Mouse (Mus musculus) adrenal gland, adult (tissue): Measurements from ENCODE around the gene Morc2a.

Source experiments
- DNase-seq, 2 experiments: peaks; one replicate each; pipeline ENCODE4 v3.0.0; 2022 to 2023; ENCODE audit warnings: low spot score in 1 of 2; ENCODE audit not compliant: inconsistent age in 2 of 2

Gene Morc2a

GRCm38 (mm10) chr11:3731469-3731868 is 82.5 kb downstream of the Morc2a start:
- DNase-seq: no peak

- DNase-seq: no peak
Measured at GRCm38 (mm10) chr11:3733933-3734636, 85.1 kb downstream of the Morc2a start.

- DNase-seq: no peak
Measured at GRCm38 (mm10) chr11:3735715-3736114, 86.7 kb downstream of the Morc2a start.

- peak; percentile 44 to 76 for DNase-seq
Measured at GRCm38 (mm10) chr11:3738778-3739177, 89.8 kb downstream of the Morc2a start.
